Mouse (Mus musculus): ENCODE data around the gene Acaa1b.

The Acaa1b gene

GRCm38 (mm10) chr9:119143372-119143771 is 13.5 kb downstream of the Acaa1b start:
- no peak for DNase-seq (ENCODE audit: low spot score)

GRCm38 (mm10) chr9:119142066-119142465 is 14.8 kb downstream of the Acaa1b start:
- no peak for DNase-seq (ENCODE audit: low spot score)

GRCm38 (mm10) chr9:119138836-119139235 is 18.1 kb downstream of the Acaa1b start:
- no peak for DNase-seq (ENCODE audit: low spot score)

- DNase-seq (ENCODE audit: low spot score) = no peak
Measured at GRCm38 (mm10) chr9:119130692-119131091, 26.2 kb downstream of the Acaa1b start.

GRCm38 (mm10) chr9:119128436-119129181 is 28.3 kb downstream of the Acaa1b start:
- no peak for DNase-seq (ENCODE audit: low spot score)

GRCm38 (mm10) chr9:119122596-119123369 is 34.1 kb downstream of the Acaa1b start:
- DNase-seq (ENCODE audit: low spot score) = no peak

- no peak for DNase-seq (ENCODE audit: low spot score)
Measured at GRCm38 (mm10) chr9:119120168-119120560, 36.7 kb downstream of the Acaa1b start.

GRCm38 (mm10) chr9:119119409-119120167 is 37.3 kb downstream of the Acaa1b start:
- no peak for DNase-seq (ENCODE audit: low spot score)

- no peak for DNase-seq (ENCODE audit: low spot score)
Measured at GRCm38 (mm10) chr9:119114911-119115310, 42.0 kb downstream of the Acaa1b start.

- no peak for DNase-seq (ENCODE audit: low spot score)
Measured at GRCm38 (mm10) chr9:119110640-119111039, 46.3 kb downstream of the Acaa1b start.

GRCm38 (mm10) chr9:119109685-119110353 is 47.1 kb downstream of the Acaa1b start:
- DNase-seq (ENCODE audit: low spot score) = no peak

- DNase-seq (ENCODE audit: low spot score) = no peak
Measured at GRCm38 (mm10) chr9:119107566-119107965, 49.3 kb downstream of the Acaa1b start.

- DNase-seq (ENCODE audit: low spot score) = no peak
Measured at GRCm38 (mm10) chr9:119102783-119103113, 54.1 kb downstream of the Acaa1b start.

GRCm38 (mm10) chr9:119101992-119102782 is 54.7 kb downstream of the Acaa1b start, which contains the start of gene Dlec1:
Gene Dlec1 (plus strand): TSS chr9:119102478.
- peak; percentile 52 for DNase-seq (ENCODE audit: low spot score)

- no peak for DNase-seq (ENCODE audit: low spot score)
Measured at GRCm38 (mm10) chr9:119100177-119100898, 56.6 kb downstream of the Acaa1b start.
